Mouse (Mus musculus) 416B (cell line): ENCODE measurements around the gene Fam208a.

Experiments used
- DNase-seq: peaks from one replicate; pipeline ENCODE4 v3.0.0; 2011; ENCODE audit warnings: low read depth

The Fam208a gene

GRCm38 (mm10) chr14:27420816-27421215, 7.8 kb upstream of the Fam208a start:
- no peak for DNase-seq

GRCm38 (mm10) chr14:27422301-27422700, 6.3 kb upstream of the Fam208a start:
- DNase-seq: no peak

GRCm38 (mm10) chr14:27428973-27429711, 508 bp downstream of the Fam208a start:
- peak; percentile 90 for DNase-seq

GRCm38 (mm10) chr14:27430280-27430679, 1.6 kb downstream of the Fam208a start:
- DNase-seq: no peak

- no peak for DNase-seq
Observed at GRCm38 (mm10) chr14:27432064-27432463, 3.4 kb downstream of the Fam208a start.

GRCm38 (mm10) chr14:27436116-27436515, 7.5 kb downstream of the Fam208a start:
- DNase-seq: no peak

GRCm38 (mm10) chr14:27436826-27437225, 8.2 kb downstream of the Fam208a start:
- no peak for DNase-seq

GRCm38 (mm10) chr14:27440921-27441320, 12.3 kb downstream of the Fam208a start:
- DNase-seq: peak; percentile 56

- no peak for DNase-seq
Observed at GRCm38 (mm10) chr14:27444851-27445281, 16.2 kb downstream of the Fam208a start.

GRCm38 (mm10) chr14:27446963-27447362, 18.3 kb downstream of the Fam208a start:
- no peak for DNase-seq

GRCm38 (mm10) chr14:27491399-27491798, 62.8 kb downstream of the Fam208a start:
- no peak for DNase-seq

- peak; percentile 10 for DNase-seq
Observed at GRCm38 (mm10) chr14:27493516-27493915, 64.9 kb downstream of the Fam208a start.

GRCm38 (mm10) chr14:27501096-27501495, 72.5 kb downstream of the Fam208a start:
- no peak for DNase-seq

GRCm38 (mm10) chr14:27507894-27508643, 79.4 kb downstream of the Fam208a start, which contains the start of gene Ccdc66:
Gene Ccdc66, minus strand, starts transcription at chr14:27508460.
- DNase-seq: peak; percentile 93

- no peak for DNase-seq
Observed at GRCm38 (mm10) chr14:27508644-27509301, 80.1 kb downstream of the Fam208a start.

- DNase-seq: no peak
Observed at GRCm38 (mm10) chr14:27524541-27524940, 95.9 kb downstream of the Fam208a start.
